Mouse (Mus musculus): ENCODE measurements around the gene Ptprk. TPM values are rescaled to one million over a fixed set of nuclear protein-coding genes. Genes with fewer than 3 reads are reported as not detected.

Gene Ptprk
- polyA plus RNA-seq (2015; fragmentation: Nextera tagmentation; extraction: Ambion mirVana) = 12.8 and 17.3 TPM in 2 replicates

DNA sequence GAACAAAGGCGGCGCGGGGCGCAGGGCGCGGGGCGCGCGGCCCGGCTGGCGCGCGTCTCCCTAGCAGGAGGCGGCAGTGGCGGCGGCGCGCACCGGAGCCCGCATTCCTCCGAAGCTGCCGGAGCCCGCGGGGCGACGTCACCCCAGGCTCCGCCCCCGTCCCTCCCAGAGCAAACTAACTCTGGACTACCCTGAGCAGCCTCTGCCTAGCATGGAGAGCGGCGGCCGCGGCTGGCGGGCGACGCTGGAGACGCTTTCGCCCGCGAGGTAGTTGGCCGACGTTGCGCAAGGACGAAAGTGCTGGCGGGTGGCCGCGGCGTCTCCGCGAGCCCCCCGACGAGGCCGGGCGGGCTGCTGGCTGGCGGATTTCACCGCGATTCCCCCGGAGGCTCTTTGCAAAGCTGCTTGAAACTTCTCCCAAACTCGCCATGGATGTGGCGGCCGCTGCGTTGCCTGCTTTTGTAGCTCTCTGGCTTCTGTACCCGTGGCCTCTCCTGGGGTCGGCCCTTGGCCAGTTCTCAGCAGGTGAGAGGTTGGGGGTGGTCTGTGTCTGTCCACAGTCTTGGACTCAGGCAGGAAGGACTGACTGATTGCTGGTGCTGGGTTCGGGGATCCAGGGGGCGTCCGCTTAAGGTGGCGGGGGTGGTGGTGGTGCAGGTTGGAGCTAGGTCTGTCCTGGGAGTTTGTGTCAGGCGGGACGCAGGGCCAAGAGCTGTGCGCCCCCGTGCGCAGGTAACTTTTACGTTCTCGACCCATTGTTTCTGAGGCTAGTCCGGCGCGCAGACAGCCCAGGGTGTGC is at the start of gene Ptprk:
TSS of gene Ptprk (plus strand) at position 168 of the 799 bp plus-strand sequence.

Small RNAs within 50 kb of the gene (microRNA-seq; reads per million reads assigned to microRNA genes)
- gene Gm22370 (ENCODE audit: borderline replicate concordance, insufficient number of aligned reads) = not detected
